ENCODE assay signal across 20 mouse cellular contexts in genomic region chrX:53099266-53099665, GRCm38 (mm10).
DNase-seq lines count a peak whose midpoint lies in the region; ATAC-seq and TF ChIP-seq lines count a peak whose summit lies in the region.
"Had no signal": no experiment of that assay in that cellular context is flagged by ENCODE, and none has a peak within 500 bp of the region (broad histone marks: within the 10 kb centered on the region; RNA-seq: fewer than 3 reads in every experiment).

No protein-coding gene starts in this region.

- intact Hi-C loops in heart, postnatal 25 days (cut with DNase I), result no loop called here

- H3K27me3 ChIP-seq in heart, embryonic 11.5 days (ENCODE audit: control insufficient read depth, insufficient read depth, low read length), result no peaks in the 10 kb centered on the region
- no peaks in the 10 kb centered on the region for H3K27me3 ChIP-seq in heart, embryonic 15.5 days
- H3K27me3 ChIP-seq in heart, embryonic 10.5 days (ENCODE audit: insufficient read depth, poor library complexity, severe bottlenecking), result no peaks in the 10 kb centered on the region
- no peaks in the 10 kb centered on the region for H3K27me3 ChIP-seq in G1E (ENCODE audit: insufficient read depth, low read length)
- H3K27me3 ChIP-seq: embryonic facial prominence, embryonic 15.5 days; hindbrain, embryonic 13.5 days had no signal

- peaks cover 11% of the 10 kb centered on the region for H3K4me1 ChIP-seq in heart, embryonic 11.5 days (ENCODE audit: control insufficient read depth, insufficient read depth, low read length)
- H3K4me1 ChIP-seq in heart, embryonic 15.5 days (replicated peaks), result 0 out of 2 replicates have a peak, but pooled peaks cover 7% of the 10 kb centered on the region
- peaks cover 10% of the 10 kb centered on the region; the same call in 1 of the 2 replicates for H3K4me1 ChIP-seq in heart, embryonic 10.5 days
- H3K4me1 ChIP-seq in G1E (ENCODE audit: insufficient read depth, low read depth, low read length), result peaks cover 4% of the 10 kb centered on the region; the same call in 1 of the 2 replicates
- H3K4me1 ChIP-seq: embryonic facial prominence, embryonic 15.5 days; hindbrain, embryonic 13.5 days had no signal

- TF ChIP-seq CTCF in G1E (IDR thresholded peaks at IDR 0.05; ENCODE audit: low read depth, low read length), result no peak

- H3K9ac ChIP-seq in heart, embryonic 11.5 days (ENCODE audit: low read depth, low read length), result no peak overlapping the region
- no peak overlapping the region for H3K9ac ChIP-seq in heart, embryonic 15.5 days
- H3K9ac ChIP-seq: embryonic facial prominence, embryonic 15.5 days; hindbrain, embryonic 13.5 days had no signal

- no peak for DNase-seq in heart, postnatal 25 days (ENCODE audit: low spot score)
- DNase-seq in heart, embryonic 10.5 days (ENCODE audit: low spot score), result no peak
- no peak for DNase-seq in G1E (ENCODE audit: low spot score)
- no peak for DNase-seq in frontal cortex, postnatal 10 days (ENCODE audit: low spot score in 2 of 2)
- DNase-seq: adrenal gland, adult 8-10 months; adrenal gland, postnatal 36 days; cerebellum, adult 2 months; cerebellum, postnatal 10 days; embryo, embryonic 11 days; gastrocnemius, postnatal 36 days; heart, adult 11 months; kidney, adult 11 months had no signal

- 35% methylated on average over 3 of the region's 3 CpGs for WGBS in heart, embryonic 11.5 days (ENCODE audit: insufficient replicate concordance)
- WGBS in heart, embryonic 15.5 days, result 48% methylated on average over 3 of the region's 3 CpGs
- 40% methylated on average over 3 of the region's 3 CpGs for WGBS in heart, embryonic 10.5 days

- H3K4me3 ChIP-seq in heart, embryonic 11.5 days (ENCODE audit: low read depth, low read length), result no peak overlapping the region
- no peak overlapping the region for H3K4me3 ChIP-seq in heart, embryonic 15.5 days
- H3K4me3 ChIP-seq in heart, embryonic 10.5 days, result no peak overlapping the region
- no peak overlapping the region for H3K4me3 ChIP-seq in G1E (ENCODE audit: low read depth, low read length)
- H3K4me3 ChIP-seq: embryonic facial prominence, embryonic 15.5 days; erythroblast, embryonic 14.5 days; forebrain, embryonic 10.5 days; hindbrain, embryonic 13.5 days had no signal

- H3K9me3 ChIP-seq in heart, embryonic 11.5 days (replicated peaks; ENCODE audit: control insufficient read depth, low read length), result no peaks in the 10 kb centered on the region
- no peaks in the 10 kb centered on the region for H3K9me3 ChIP-seq in heart, embryonic 15.5 days (replicated peaks)
- no peaks in the 10 kb centered on the region for H3K9me3 ChIP-seq in heart, embryonic 10.5 days
- no peaks in the 10 kb centered on the region for H3K9me3 ChIP-seq in G1E (replicated peaks)
- H3K9me3 ChIP-seq: embryonic facial prominence, embryonic 15.5 days; forebrain, embryonic 10.5 days; hindbrain, embryonic 13.5 days had no signal

- no peak overlapping the region for H3K4me2 ChIP-seq in heart, embryonic 11.5 days
- H3K4me2 ChIP-seq in heart, embryonic 15.5 days, result no peak overlapping the region
- H3K4me2 ChIP-seq: embryonic facial prominence, embryonic 15.5 days; hindbrain, embryonic 13.5 days had no signal

- ATAC-seq in heart, embryonic 11.5 days (replicated peaks; ENCODE audit: insufficient number of reproducible peaks, low FRiP score, low TSS enrichment), result no peak
- ATAC-seq in heart, embryonic 15.5 days (replicated peaks; ENCODE audit: insufficient number of reproducible peaks, insufficient read depth, low FRiP score, low read depth), result no peak
- peak; percentile 40 for ATAC-seq in G1E (ENCODE audit: extremely low read depth, insufficient number of reproducible peaks, low FRiP score, poor library complexity, severe bottlenecking)
- ATAC-seq in megakaryocyte progenitor cell, adult 5-6 weeks (replicated peaks; ENCODE audit: poor library complexity), result peak; percentile 46
- ATAC-seq: hindbrain, postnatal 0 days had no signal

- no peaks in the 10 kb centered on the region for H3K36me3 ChIP-seq in heart, embryonic 11.5 days (ENCODE audit: control insufficient read depth, insufficient read depth, low read length)
- no peaks in the 10 kb centered on the region for H3K36me3 ChIP-seq in heart, embryonic 15.5 days
- H3K36me3 ChIP-seq in heart, embryonic 10.5 days, result no peaks in the 10 kb centered on the region
- H3K36me3 ChIP-seq in G1E (replicated peaks), result no peaks in the 10 kb centered on the region
- H3K36me3 ChIP-seq: embryonic facial prominence, embryonic 15.5 days; forebrain, embryonic 10.5 days; hindbrain, embryonic 13.5 days had no signal

- peak overlapping the region; percentile 59; the same call in 1 of the 2 replicates for H3K27ac ChIP-seq in heart, embryonic 11.5 days (ENCODE audit: low read depth, low read length)
- H3K27ac ChIP-seq in heart, embryonic 15.5 days, result 0 out of 2 replicates have a peak overlapping the region, but pooled peaks have one; percentile 6
- no peak overlapping the region for H3K27ac ChIP-seq in heart, embryonic 10.5 days
- H3K27ac ChIP-seq: embryonic facial prominence, embryonic 15.5 days; forebrain, embryonic 10.5 days; hindbrain, embryonic 13.5 days; hindbrain, postnatal 0 days had no signal

Comparison
In these comparisons a context has a peak if more than half of its experiments do, and no peak if none do; other contexts are left out.
1. ATAC-seq: peak in G1E (single experiment) and megakaryocyte progenitor cell, adult 5-6 weeks (single experiment); none in heart, embryonic 11.5 days (single experiment) and heart, embryonic 15.5 days (single experiment).